Mouse (Mus musculus): ENCODE measurements at regions not wholly inside any gene's neighbourhood (a gene's known extent, or its start where the extent isn't known, plus 50 kb on each side); places are given as distances from the start of the nearest gene placed in this dataset.
"Not testable (repeated sequence)": the region's sequence is repeated elsewhere in the genome, so short reads cannot be mapped to it uniquely, and the experiment has no call there.

GRCm38 (mm10) chr12:27928366-27928963 lies 586.1 kb upstream of the Sox11 start:
- H3K27me3 ChIP-seq (ENCODE audit: insufficient read depth, low read length): no peaks in the 10 kb centered on the region
- no peak for ATAC-seq (replicated peaks; ENCODE audit: low FRiP score, low read depth)
- no peak for TF ChIP-seq CTCF (IDR thresholded peaks at IDR 0.05; ENCODE audit: low read depth)
- no peaks in the 10 kb centered on the region for H3K36me3 ChIP-seq (ENCODE audit: insufficient read depth, low read length)
- H3K4me3 ChIP-seq (replicated peaks; ENCODE audit: low read depth, low read length): no peak overlapping the region
- no peak overlapping the region for H3K27ac ChIP-seq
- no peak overlapping the region for H3K9ac ChIP-seq (ENCODE audit: low read depth, low read length)
- WGBS: 29% methylated on average over 11 of the region's 11 CpGs
- H3K9me3 ChIP-seq (replicated peaks; ENCODE audit: low read length): no peaks in the 10 kb centered on the region
- peak; percentile 47 for DNase-seq (ENCODE audit: low spot score)
- H3K4me2 ChIP-seq (ENCODE audit: low read length): no peak overlapping the region
- no peaks in the 10 kb centered on the region for H3K4me1 ChIP-seq (replicated peaks; ENCODE audit: insufficient read depth, low read length)

- TF ChIP-seq CTCF (IDR thresholded peaks at IDR 0.05; ENCODE audit: low read depth): no peak
- Histone ChIP-seq H3K9ac (ENCODE audit: low read depth, low read length) (no peak overlapping the region), H3K4me2 (ENCODE audit: low read length) (no peak overlapping the region), H3K9me3 (replicated peaks; ENCODE audit: low read length) (no peaks in the 10 kb centered on the region), H3K27me3 (ENCODE audit: insufficient read depth, low read length) (no peaks in the 10 kb centered on the region), H3K36me3 (ENCODE audit: insufficient read depth, low read length) (no peaks in the 10 kb centered on the region), H3K27ac (no peak overlapping the region), H3K4me3 (replicated peaks; ENCODE audit: low read depth, low read length) (no peak overlapping the region), H3K4me1 (replicated peaks; ENCODE audit: insufficient read depth, low read length) (no peaks in the 10 kb centered on the region)
- 91% methylated on average over 6 of the region's 6 CpGs for WGBS
- no peak for ATAC-seq (replicated peaks; ENCODE audit: low FRiP score, low read depth)
- DNase-seq (ENCODE audit: low spot score): no peak
Observed at GRCm38 (mm10) chr12:27926730-27927129, 584.4 kb upstream of the Sox11 start.

- Histone ChIP-seq H3K9me3 (replicated peaks; ENCODE audit: low read length) (no peaks in the 10 kb centered on the region), H3K27me3 (ENCODE audit: insufficient read depth, low read length) (no peaks in the 10 kb centered on the region), H3K27ac (no peak overlapping the region), H3K4me2 (ENCODE audit: low read length) (no peak overlapping the region), H3K36me3 (ENCODE audit: insufficient read depth, low read length) (no peaks in the 10 kb centered on the region), H3K9ac (ENCODE audit: low read depth, low read length) (no peak overlapping the region), H3K4me3 (replicated peaks; ENCODE audit: low read depth, low read length) (no peak overlapping the region), H3K4me1 (replicated peaks; ENCODE audit: insufficient read depth, low read length) (no peaks in the 10 kb centered on the region)
- ATAC-seq (replicated peaks; ENCODE audit: low FRiP score, low read depth): no peak
- TF ChIP-seq CTCF (IDR thresholded peaks at IDR 0.05; ENCODE audit: low read depth): no peak
- DNase-seq (ENCODE audit: low spot score): no peak
- WGBS: 55% methylated on average over 1 of the region's 1 CpGs
Observed at GRCm38 (mm10) chr12:27920607-27921006, 578.2 kb upstream of the Sox11 start.

- H3K9me3 ChIP-seq (replicated peaks; ENCODE audit: low read length): no peaks in the 10 kb centered on the region
- DNase-seq (ENCODE audit: low spot score) (peak; percentile 75), ATAC-seq (replicated peaks; ENCODE audit: low FRiP score, low read depth) (no peak)
- H3K27me3 ChIP-seq (ENCODE audit: insufficient read depth, low read length): no peaks in the 10 kb centered on the region
- H3K9ac ChIP-seq (ENCODE audit: low read depth, low read length): no peak overlapping the region
- 12% methylated on average over 3 of the region's 3 CpGs for WGBS
- H3K4me1 ChIP-seq (replicated peaks; ENCODE audit: insufficient read depth, low read length): no peaks in the 10 kb centered on the region
- no peak overlapping the region for H3K4me3 ChIP-seq (replicated peaks; ENCODE audit: low read depth, low read length)
- H3K36me3 ChIP-seq (ENCODE audit: insufficient read depth, low read length): no peaks in the 10 kb centered on the region
- no peak for TF ChIP-seq CTCF (IDR thresholded peaks at IDR 0.05; ENCODE audit: low read depth)
- no peak overlapping the region for H3K4me2 ChIP-seq (ENCODE audit: low read length)
- H3K27ac ChIP-seq: no peak overlapping the region
Observed at GRCm38 (mm10) chr12:27916401-27916920, 574.1 kb upstream of the Sox11 start.

GRCm38 (mm10) chr12:27909417-27910100 lies 567.2 kb upstream of the Sox11 start:
- ATAC-seq (replicated peaks; ENCODE audit: low FRiP score, low read depth): no peak
- no peak overlapping the region for H3K4me2 ChIP-seq (ENCODE audit: low read length)
- no peaks in the 10 kb centered on the region for H3K4me1 ChIP-seq (replicated peaks; ENCODE audit: insufficient read depth, low read length)
- no peak overlapping the region for H3K9ac ChIP-seq (ENCODE audit: low read depth, low read length)
- 90% methylated on average over 5 of the region's 5 CpGs for WGBS
- no peak for DNase-seq (ENCODE audit: low spot score)
- no peak overlapping the region for H3K4me3 ChIP-seq (replicated peaks; ENCODE audit: low read depth, low read length)
- no peaks in the 10 kb centered on the region for H3K9me3 ChIP-seq (replicated peaks; ENCODE audit: low read length)
- H3K36me3 ChIP-seq (ENCODE audit: insufficient read depth, low read length): no peaks in the 10 kb centered on the region
- no peak for TF ChIP-seq CTCF (IDR thresholded peaks at IDR 0.05; ENCODE audit: low read depth)
- H3K27ac ChIP-seq: no peak overlapping the region
- no peaks in the 10 kb centered on the region for H3K27me3 ChIP-seq (ENCODE audit: insufficient read depth, low read length)

GRCm38 (mm10) chr12:27896682-27897081 lies 554.3 kb upstream of the Sox11 start:
- ATAC-seq (replicated peaks; ENCODE audit: low FRiP score, low read depth); H3K36me3 ChIP-seq (ENCODE audit: insufficient read depth, low read length); DNase-seq (ENCODE audit: low spot score); H3K27ac ChIP-seq; H3K4me3 ChIP-seq (replicated peaks; ENCODE audit: low read depth, low read length); H3K4me1 ChIP-seq (replicated peaks; ENCODE audit: insufficient read depth, low read length); H3K27me3 ChIP-seq (ENCODE audit: insufficient read depth, low read length); H3K9ac ChIP-seq (ENCODE audit: low read depth, low read length); H3K4me2 ChIP-seq (ENCODE audit: low read length); H3K9me3 ChIP-seq (replicated peaks; ENCODE audit: low read length): not testable (repeated sequence)
